Mouse (Mus musculus) brain, embryonic 18.5 days (tissue): ENCODE measurements around the gene Brinp2.

Experiments used
- DNase-seq: peaks from one replicate; pipeline ENCODE4 v3.0.0-alpha.2; 2012; ENCODE audit warnings: low read depth, low spot score

Brinp2 gene

GRCm38 (mm10) chr1:158356051-158356461 is at the start of gene Brinp2:
TSS of gene Brinp2 (minus strand) at chr1:158356326.
- peak; percentile 89 for DNase-seq

GRCm38 (mm10) chr1:158400898-158401297 is 44.8 kb upstream of the Brinp2 start:
- DNase-seq: no peak

DNA sequence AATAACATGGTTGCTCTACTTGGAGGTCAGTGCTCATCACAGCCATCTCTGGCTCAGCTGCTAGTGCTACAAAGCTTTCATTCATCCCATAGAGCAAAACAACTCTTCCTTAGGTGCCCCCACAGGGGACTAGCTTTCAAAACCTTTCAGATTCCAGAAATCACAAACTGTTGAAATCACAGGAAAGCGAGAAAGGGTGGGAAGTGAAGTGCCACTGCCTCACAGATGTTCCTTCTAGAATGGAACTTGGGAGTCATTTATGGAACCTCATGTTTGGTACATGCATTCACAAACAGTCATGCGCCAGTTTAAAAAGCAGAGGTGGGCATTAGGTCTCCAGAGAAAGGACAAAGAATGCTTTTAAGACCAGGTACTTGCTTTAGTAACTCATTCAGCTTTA is 40.9 kb upstream of the Brinp2 start:
- no peak for DNase-seq

- DNase-seq: no peak
Observed at GRCm38 (mm10) chr1:158390693-158391092, 34.6 kb upstream of the Brinp2 start.

DNA sequence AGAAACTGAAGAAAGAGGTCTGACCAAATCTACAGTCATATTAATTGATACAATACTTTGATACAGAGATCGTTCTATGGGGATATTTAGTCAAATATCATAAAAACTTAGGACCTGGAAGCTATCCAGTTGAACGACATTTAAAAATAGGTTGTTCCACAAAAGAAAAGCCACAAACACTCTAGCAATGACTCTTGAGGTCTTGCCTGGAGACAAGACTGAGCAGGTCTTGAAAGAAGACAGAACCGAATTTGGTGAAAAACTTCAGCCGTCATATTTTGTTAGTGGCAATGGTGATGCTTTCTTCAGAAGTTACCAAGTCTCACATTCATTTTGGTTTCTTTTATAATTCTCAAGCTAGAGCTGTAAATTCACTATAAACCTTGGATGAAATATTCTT is 32.9 kb upstream of the Brinp2 start:
- no peak for DNase-seq

DNA sequence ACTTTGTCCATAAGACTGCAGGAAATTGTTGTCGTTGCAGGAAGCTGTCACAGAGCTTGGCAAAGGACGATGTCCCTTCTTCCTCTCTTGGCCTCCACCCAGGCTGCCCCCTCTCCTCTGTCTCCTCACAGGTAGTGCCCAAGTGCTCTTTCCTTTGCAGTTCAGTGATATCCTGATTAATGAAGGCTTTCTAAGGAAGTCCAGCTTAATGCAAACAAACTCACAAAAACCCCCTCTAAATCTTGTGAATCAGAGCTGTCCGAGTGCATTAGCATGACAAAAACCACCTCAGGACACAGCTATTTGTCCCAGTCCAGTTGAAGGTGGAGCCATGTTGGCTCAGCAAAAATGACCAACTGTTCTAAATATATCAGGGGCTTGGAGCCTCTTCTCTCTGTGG is 30.7 kb upstream of the Brinp2 start:
- DNase-seq: no peak

DNA sequence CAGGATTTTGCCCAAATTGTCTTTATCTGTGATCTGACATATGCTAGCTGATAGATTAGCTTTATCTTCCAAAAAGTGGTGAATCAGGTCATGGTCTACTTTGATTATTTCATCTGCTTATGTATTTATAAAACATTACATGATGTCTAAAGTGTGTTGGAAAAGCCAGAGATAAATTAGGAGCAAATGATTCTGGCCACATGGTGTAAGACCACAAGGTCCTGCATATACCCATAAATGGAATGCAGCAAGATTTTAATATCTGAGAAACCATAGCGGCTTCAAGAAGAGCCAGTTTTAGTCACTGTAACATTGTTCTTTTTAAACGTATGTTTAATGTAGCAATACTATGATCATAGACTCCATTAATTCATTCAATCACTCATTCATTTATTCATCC is 29.2 kb upstream of the Brinp2 start:
- DNase-seq: no peak

- DNase-seq: no peak
Observed at GRCm38 (mm10) chr1:158383210-158383609, 27.1 kb upstream of the Brinp2 start.

DNA sequence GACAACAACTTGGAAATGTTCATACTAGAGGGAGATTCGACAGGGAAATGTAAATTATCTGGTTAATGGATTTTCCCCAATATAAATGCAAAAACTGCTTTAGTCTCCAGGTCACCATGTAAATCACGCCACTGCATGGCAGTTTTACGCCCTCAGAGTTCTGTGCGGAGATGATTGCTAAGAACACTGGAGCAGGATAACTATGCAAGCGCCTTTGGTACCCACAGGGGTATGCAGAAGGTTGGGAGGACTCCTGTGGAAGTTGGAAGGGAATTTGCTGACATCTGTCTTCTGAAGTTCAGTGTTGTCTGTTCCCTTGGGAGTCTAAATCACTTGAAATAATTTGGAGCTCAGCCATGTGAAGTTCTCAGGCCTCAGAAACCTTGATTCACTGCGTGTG is 26.2 kb upstream of the Brinp2 start:
- no peak for DNase-seq

GRCm38 (mm10) chr1:158364461-158364860 is 8.3 kb upstream of the Brinp2 start:
- DNase-seq: no peak

DNA sequence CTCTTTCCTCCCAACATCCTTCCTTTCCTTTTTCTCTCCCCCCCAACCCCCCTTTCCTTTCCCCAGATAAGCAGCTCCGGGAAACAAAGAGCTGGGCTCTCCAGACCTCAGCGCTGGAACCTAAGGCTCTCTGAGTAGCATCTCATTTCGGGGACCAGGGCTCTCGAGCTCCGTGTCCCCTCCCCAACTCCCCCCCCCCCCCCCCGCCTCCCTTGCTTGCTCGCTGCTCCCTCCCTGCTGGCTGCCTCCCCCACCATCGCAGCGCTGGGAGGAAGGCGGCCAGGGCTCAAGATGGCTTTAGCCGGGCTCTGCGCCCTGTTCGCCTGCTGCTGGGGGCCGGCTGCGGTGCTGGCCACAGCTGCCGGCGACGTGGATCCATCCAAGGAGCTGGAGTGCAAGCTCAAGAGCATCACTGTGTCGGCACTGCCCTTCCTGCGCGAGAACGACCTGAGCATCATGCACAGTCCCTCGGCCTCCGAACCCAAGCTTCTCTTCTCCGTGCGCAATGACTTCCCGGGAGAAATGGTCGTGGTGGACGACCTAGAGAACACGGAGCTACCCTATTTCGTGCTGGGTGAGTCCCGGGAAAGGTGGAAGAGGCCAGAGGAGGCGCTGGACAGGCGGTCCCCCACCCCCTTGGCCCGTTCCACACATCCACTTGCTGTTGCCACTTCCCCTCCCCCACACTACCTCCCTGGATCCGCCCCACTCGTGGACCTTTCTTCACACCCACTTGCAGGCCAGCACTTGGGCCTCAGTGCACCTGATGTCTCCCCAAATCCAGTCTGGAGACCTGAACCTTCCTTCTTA is 6.4 kb upstream of the Brinp2 start:
- no peak for DNase-seq

DNA sequence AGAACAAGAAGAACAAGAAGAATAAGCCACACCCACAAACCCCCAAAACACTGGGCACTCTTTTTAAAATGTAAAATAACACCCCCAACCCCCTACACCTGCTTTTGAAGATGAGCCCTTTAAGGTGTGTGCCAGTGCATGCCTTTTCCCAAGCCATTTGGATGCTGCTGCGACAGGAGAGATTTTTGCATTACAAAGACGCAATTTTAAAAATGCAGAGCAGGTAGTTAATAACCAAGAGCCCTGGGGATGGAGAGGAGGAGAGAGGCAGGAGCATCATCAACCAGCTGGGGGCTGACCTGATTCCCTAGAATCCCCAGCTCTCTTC is 5.8 kb upstream of the Brinp2 start, which contains the start of gene Astn1:
Gene Astn1 (plus strand): TSS at position 310 of the 328 bp plus-strand sequence.
- no peak for DNase-seq

GRCm38 (mm10) chr1:158355177-158356050 is 712 bp downstream of the Brinp2 start:
- DNase-seq: no peak

GRCm38 (mm10) chr1:158353656-158354371 is 2.3 kb downstream of the Brinp2 start:
- no peak for DNase-seq

DNA sequence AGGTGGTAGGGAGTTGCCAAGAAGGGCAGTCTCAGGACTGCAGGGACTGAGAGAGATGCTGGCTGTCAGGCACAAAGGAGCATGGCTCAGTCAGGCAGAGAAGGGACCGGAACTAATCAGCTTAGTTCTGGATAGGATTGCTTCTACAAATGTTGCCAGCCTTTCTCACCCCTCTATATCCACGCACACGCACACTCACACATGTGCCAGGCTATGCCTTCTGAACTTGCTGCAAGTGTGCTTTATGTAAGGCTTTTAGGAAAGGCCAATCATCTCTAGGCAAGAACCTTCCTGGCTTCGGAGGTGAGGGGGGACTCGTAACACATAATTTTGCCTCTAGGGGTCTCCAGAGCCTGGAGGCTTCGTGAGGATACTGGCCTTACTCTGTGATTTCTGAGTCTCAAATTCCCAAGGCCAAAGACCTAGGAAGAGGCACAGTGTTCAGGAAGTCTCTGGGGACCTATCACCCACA is 12.8 kb downstream of the Brinp2 start:
- DNase-seq: no peak

- DNase-seq: no peak
Observed at GRCm38 (mm10) chr1:158328839-158329238, 27.3 kb downstream of the Brinp2 start.

GRCm38 (mm10) chr1:158328126-158328525 is 28.0 kb downstream of the Brinp2 start:
- no peak for DNase-seq

DNA sequence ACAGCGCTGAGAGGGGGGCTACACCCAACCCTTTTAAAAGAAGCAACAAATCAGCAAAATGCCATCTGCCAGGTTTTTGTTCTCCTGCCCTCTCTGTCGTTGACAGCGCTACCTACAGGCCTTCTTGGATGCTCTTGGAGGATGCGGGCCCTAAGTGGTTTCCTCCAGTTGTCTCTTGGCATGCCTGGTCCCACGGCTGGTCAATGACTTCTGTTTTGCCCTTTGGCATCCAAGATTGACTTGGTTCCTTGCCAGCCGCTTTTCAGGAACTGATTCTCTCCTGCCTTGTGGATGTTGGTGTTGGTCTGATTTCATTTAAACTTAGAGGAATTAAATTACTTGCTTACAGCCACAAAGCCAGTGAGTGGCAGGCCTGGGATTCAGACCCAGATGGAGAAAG is 32.8 kb downstream of the Brinp2 start:
- DNase-seq: no peak

DNA sequence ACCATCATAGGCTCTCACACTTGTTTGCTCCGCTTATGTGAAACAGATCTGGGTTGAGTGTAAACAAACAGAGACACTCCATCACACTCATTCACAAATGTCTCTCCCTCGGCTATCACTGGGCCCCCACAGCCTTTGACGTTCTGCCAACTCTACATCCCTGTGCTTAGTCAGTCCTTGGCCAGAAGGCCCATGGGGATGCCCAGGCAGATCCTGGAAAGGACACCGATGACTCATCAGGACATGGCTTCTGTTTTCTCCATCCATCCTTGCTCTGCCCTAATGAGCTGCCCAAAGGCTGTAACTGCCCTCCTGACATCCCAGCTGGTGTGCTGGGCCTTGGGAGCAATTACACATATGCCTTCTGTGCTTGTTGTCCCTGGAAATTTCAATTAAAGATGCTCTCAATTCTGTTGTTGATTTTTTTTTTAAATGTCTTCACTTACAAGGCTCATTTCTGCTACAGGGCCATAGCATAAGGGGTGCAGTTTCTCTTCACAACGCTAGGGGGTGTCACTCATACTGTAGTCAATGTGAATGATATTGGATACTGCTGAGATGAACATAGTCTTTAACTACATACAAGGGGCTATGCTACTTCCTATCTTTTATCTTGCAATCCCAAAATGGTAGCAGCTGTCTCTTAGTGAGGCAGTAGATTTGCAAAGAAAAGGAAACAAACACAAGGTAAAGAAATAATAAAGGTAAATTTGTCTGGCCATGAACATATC is 45.5 kb downstream of the Brinp2 start:
- no peak for DNase-seq

GRCm38 (mm10) chr1:158297042-158297441 is 59.1 kb downstream of the Brinp2 start:
- DNase-seq: no peak

GRCm38 (mm10) chr1:158296287-158296931 is 59.7 kb downstream of the Brinp2 start:
- DNase-seq: no peak
